Mouse (Mus musculus) embryonic facial prominence, embryonic 13.5 days (tissue): Measurements from ENCODE around the gene Myl12a. TPM values are rescaled to one million over a fixed set of nuclear protein-coding genes. Genes with fewer than 3 reads are reported as not detected.

Experiments used
- ATAC-seq: fragments of 200-750 bp; cut with Nextera tagmentation; 2 replicates; pipeline ENCODE4 v1.8.0; 2017; ENCODE audit warnings: low read depth; ENCODE audit not compliant: insufficient number of reproducible peaks, insufficient read depth, low FRiP score, low TSS enrichment
- H3K27ac ChIP-seq: fragments of 300-500 bp; sonication (generic); 2 replicates; pipeline ENCODE4 v1.5.1; 2015; ENCODE audit warnings: moderate library complexity, mild to moderate bottlenecking, inconsistent platforms
- H3K27me3 ChIP-seq: fragments of 300-500 bp; sonication (generic); 2 replicates; pipeline ENCODE4 v1.6.1; 2015; ENCODE audit warnings: mild to moderate bottlenecking, inconsistent platforms
- H3K36me3 ChIP-seq: fragments of 300-500 bp; sonication (generic); 2 replicates; pipeline ENCODE4 v1.6.1; 2015; ENCODE audit warnings: mild to moderate bottlenecking, inconsistent platforms
- H3K4me1 ChIP-seq: fragments of 300-500 bp; sonication (generic); 2 replicates; pipeline ENCODE4 v1.6.1; 2015; ENCODE audit warnings: inconsistent platforms
- H3K4me2 ChIP-seq: fragments of 300-500 bp; sonication (generic); 2 replicates; pipeline ENCODE4 v1.6.1; 2015; ENCODE audit warnings: moderate library complexity, mild to moderate bottlenecking, inconsistent platforms
- H3K4me3 ChIP-seq: fragments of 300-500 bp; sonication (generic); 2 replicates; pipeline ENCODE4 v1.5.1; 2015; ENCODE audit warnings: mild to moderate bottlenecking, inconsistent platforms
- H3K9ac ChIP-seq: fragments of 300-500 bp; sonication (generic); 2 replicates; pipeline ENCODE4 v1.6.1; 2015; ENCODE audit warnings: mild to moderate bottlenecking, inconsistent platforms
- H3K9me3 ChIP-seq: fragments of 300-500 bp; sonication (generic); 2 replicates; pipeline ENCODE4 v1.6.1; 2016; ENCODE audit warnings: inconsistent platforms
- WGBS: fragments of 180-500 bp; shearing (Covaris S2); methylation state at CpG from one replicate; pipeline ENCODE4 v1.1.7; 2015; ENCODE audit warnings: mixed read lengths; 5-methylcytosine and 5-hydroxymethylcytosine counted together
- polyA plus RNA-seq: library from polyadenylated mRNA; unstranded; fragments of >200 nt; fragmentation: Nextera tagmentation; extraction: Ambion mirVana; gene quantifications from 2 replicates; pipeline ENCODE4 v1.2.1, GENCODE M21; 2015

The Myl12a gene
- polyA plus RNA-seq, 1 experiment from 2014 or later, result 585 TPM

- peaks cover 7% of the 10 kb centered on the region for H3K4me1 ChIP-seq
- no peaks in the 10 kb centered on the region for H3K9me3 ChIP-seq
- H3K4me3 ChIP-seq, result no peak overlapping the region
- no peak for ATAC-seq
- no peak overlapping the region for H3K9ac ChIP-seq
- WGBS, result 77% methylated on average over 8 of the region's 8 CpGs
- H3K27ac ChIP-seq, result no peak overlapping the region
- H3K27me3 ChIP-seq, result no peaks in the 10 kb centered on the region
- no peak overlapping the region for H3K4me2 ChIP-seq
- H3K36me3 ChIP-seq, result no peaks in the 10 kb centered on the region
These were observed 23.2 kb upstream of the Myl12a start for GRCm38 (mm10) chr17:71025922-71026321.

GRCm38 (mm10) chr17:71024071-71024470 is 21.4 kb upstream of the Myl12a start:
- peaks cover 17% of the 10 kb centered on the region for H3K4me1 ChIP-seq
- H3K4me3 ChIP-seq, result no peak overlapping the region
- 89% methylated on average over 10 of the region's 10 CpGs for WGBS
- H3K4me2 ChIP-seq, result no peak overlapping the region
- no peak overlapping the region for H3K27ac ChIP-seq
- ATAC-seq, result no peak
- H3K36me3 ChIP-seq, result no peaks in the 10 kb centered on the region
- H3K27me3 ChIP-seq, result no peaks in the 10 kb centered on the region
- H3K9me3 ChIP-seq, result no peaks in the 10 kb centered on the region
- H3K9ac ChIP-seq, result no peak overlapping the region

- H3K4me2 ChIP-seq, result no peak overlapping the region
- no peak overlapping the region for H3K4me3 ChIP-seq
- peaks cover 19% of the 10 kb centered on the region for H3K4me1 ChIP-seq
- 78% methylated on average over 13 of the region's 13 CpGs for WGBS
- no peak overlapping the region for H3K27ac ChIP-seq
- ATAC-seq, result no peak
- no peaks in the 10 kb centered on the region for H3K36me3 ChIP-seq
- no peaks in the 10 kb centered on the region for H3K9me3 ChIP-seq
- no peaks in the 10 kb centered on the region for H3K27me3 ChIP-seq
- peak overlapping the region; percentile 32; the same call in 1 of the 2 replicates for H3K9ac ChIP-seq
These were observed 20.2 kb upstream of the Myl12a start for GRCm38 (mm10) chr17:71022841-71023240.

GRCm38 (mm10) chr17:71019860-71020259 is 17.2 kb upstream of the Myl12a start:
- Histone ChIP-seq H3K36me3 (no peaks in the 10 kb centered on the region), H3K4me1 (peaks cover 22% of the 10 kb centered on the region), H3K27me3 (no peaks in the 10 kb centered on the region), H3K4me3 (no peak overlapping the region), H3K27ac (no peak overlapping the region), H3K4me2 (no peak overlapping the region), H3K9me3 (no peaks in the 10 kb centered on the region), H3K9ac (no peak overlapping the region)
- WGBS, result 55% methylated on average over 9 of the region's 9 CpGs
- no peak for ATAC-seq

GRCm38 (mm10) chr17:71019309-71019655 is 16.6 kb upstream of the Myl12a start:
- ATAC-seq, result no peak
- H3K9me3 ChIP-seq, result no peaks in the 10 kb centered on the region
- H3K36me3 ChIP-seq, result no peaks in the 10 kb centered on the region
- 48% methylated on average over 6 of the region's 6 CpGs for WGBS
- no peak overlapping the region for H3K9ac ChIP-seq
- H3K4me1 ChIP-seq, result peaks cover 25% of the 10 kb centered on the region
- no peak overlapping the region for H3K27ac ChIP-seq
- H3K27me3 ChIP-seq, result no peaks in the 10 kb centered on the region
- no peak overlapping the region for H3K4me2 ChIP-seq
- H3K4me3 ChIP-seq, result no peak overlapping the region

GRCm38 (mm10) chr17:71018616-71019308 is 16.1 kb upstream of the Myl12a start:
- Histone ChIP-seq H3K36me3 (no peaks in the 10 kb centered on the region), H3K4me3 (no peak overlapping the region), H3K27me3 (no peaks in the 10 kb centered on the region), H3K9me3 (no peaks in the 10 kb centered on the region), H3K9ac (no peak overlapping the region), H3K4me1 (peaks cover 25% of the 10 kb centered on the region), H3K4me2 (no peak overlapping the region), H3K27ac (no peak overlapping the region)
- 81% methylated on average over 15 of the region's 15 CpGs for WGBS
- no peak for ATAC-seq

GRCm38 (mm10) chr17:71018151-71018550 is 15.5 kb upstream of the Myl12a start:
- H3K4me3 ChIP-seq, result no peak overlapping the region
- no peak for ATAC-seq
- WGBS, result 92% methylated on average over 3 of the region's 3 CpGs
- no peaks in the 10 kb centered on the region for H3K9me3 ChIP-seq
- no peak overlapping the region for H3K9ac ChIP-seq
- H3K4me1 ChIP-seq, result peaks cover 25% of the 10 kb centered on the region
- no peaks in the 10 kb centered on the region for H3K36me3 ChIP-seq
- H3K4me2 ChIP-seq, result no peak overlapping the region
- no peak overlapping the region for H3K27ac ChIP-seq
- H3K27me3 ChIP-seq, result no peaks in the 10 kb centered on the region

- ATAC-seq, result no peak
- Histone ChIP-seq H3K4me3 (no peak overlapping the region), H3K4me1 (peaks cover 19% of the 10 kb centered on the region), H3K27ac (no peak overlapping the region), H3K36me3 (no peaks in the 10 kb centered on the region), H3K4me2 (no peak overlapping the region), H3K27me3 (no peaks in the 10 kb centered on the region), H3K9ac (no peak overlapping the region), H3K9me3 (no peaks in the 10 kb centered on the region)
- WGBS, result 95% methylated on average over 4 of the region's 4 CpGs
These were observed 14.8 kb upstream of the Myl12a start for GRCm38 (mm10) chr17:71017457-71017998.

GRCm38 (mm10) chr17:71014911-71015310 is 12.2 kb upstream of the Myl12a start:
- no peak overlapping the region for H3K9ac ChIP-seq
- 51% methylated on average over 5 of the region's 5 CpGs for WGBS
- no peak for ATAC-seq
- no peak overlapping the region for H3K4me2 ChIP-seq
- H3K27me3 ChIP-seq, result no peaks in the 10 kb centered on the region
- H3K9me3 ChIP-seq, result no peaks in the 10 kb centered on the region
- no peak overlapping the region for H3K27ac ChIP-seq
- no peak overlapping the region for H3K4me3 ChIP-seq
- no peaks in the 10 kb centered on the region for H3K36me3 ChIP-seq
- peaks cover 17% of the 10 kb centered on the region for H3K4me1 ChIP-seq

- no peak for ATAC-seq
- Histone ChIP-seq H3K9ac (no peak overlapping the region), H3K36me3 (no peaks in the 10 kb centered on the region), H3K4me2 (no peak overlapping the region), H3K4me1 (0 out of 2 replicates have a peak, but pooled peaks cover 6% of the 10 kb centered on the region), H3K27ac (no peak overlapping the region), H3K4me3 (no peak overlapping the region), H3K9me3 (no peaks in the 10 kb centered on the region), H3K27me3 (no peaks in the 10 kb centered on the region)
- 86% methylated on average over 6 of the region's 6 CpGs for WGBS
These were observed 10.4 kb upstream of the Myl12a start for GRCm38 (mm10) chr17:71013105-71013504.

GRCm38 (mm10) chr17:71011931-71012662 is 9.4 kb upstream of the Myl12a start:
- H3K27ac ChIP-seq, result no peak overlapping the region
- ATAC-seq, result no peak
- H3K36me3 ChIP-seq, result no peaks in the 10 kb centered on the region
- H3K4me2 ChIP-seq, result no peak overlapping the region
- 0 out of 2 replicates have a peak, but pooled peaks cover 6% of the 10 kb centered on the region for H3K4me1 ChIP-seq
- H3K27me3 ChIP-seq, result no peaks in the 10 kb centered on the region
- no peaks in the 10 kb centered on the region for H3K9me3 ChIP-seq
- no peak overlapping the region for H3K9ac ChIP-seq
- H3K4me3 ChIP-seq, result no peak overlapping the region
- WGBS, result 84% methylated on average over 9 of the region's 9 CpGs
